Mouse (Mus musculus): ENCODE results near the gene Klf6.

The Klf6 gene

DNA sequence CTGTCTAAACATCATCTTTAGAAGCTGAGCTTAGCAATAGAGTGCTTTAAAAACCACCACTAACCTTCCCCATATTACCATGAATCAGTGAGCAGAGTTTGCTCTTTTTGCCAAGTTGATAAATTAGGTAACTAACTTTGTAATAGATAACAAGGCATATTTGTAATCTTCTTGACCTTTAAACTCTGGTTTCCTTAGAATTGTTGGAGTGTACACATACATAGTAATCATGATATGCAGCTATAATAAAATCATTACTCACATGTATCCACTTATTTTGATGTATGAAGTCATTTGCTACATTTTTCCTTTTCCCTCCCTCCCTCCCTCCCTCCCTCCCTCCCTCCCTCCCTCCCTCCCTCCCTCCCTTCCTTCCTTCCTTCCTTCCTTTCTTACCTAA, 56.1 kb downstream of the Klf6 start:
- DNase-seq, result no peak

DNA sequence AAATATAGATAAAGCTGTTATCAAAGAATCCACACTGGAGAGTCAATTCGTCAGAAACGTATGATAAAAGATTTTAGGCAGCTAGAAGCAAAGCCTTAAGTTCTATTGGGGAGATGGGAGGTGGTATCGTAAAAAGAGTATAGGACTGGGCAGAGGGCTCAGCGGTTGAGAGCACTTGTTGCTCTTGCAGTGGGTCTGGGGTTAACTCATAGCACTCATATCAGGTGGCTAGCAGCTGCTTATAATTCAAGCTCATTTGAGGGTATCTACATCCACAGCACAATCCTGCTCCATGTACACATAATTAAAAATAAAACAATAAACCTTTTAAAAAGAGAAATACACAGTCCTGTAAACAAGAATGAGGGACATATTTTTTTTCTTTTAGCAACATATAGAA, 58.7 kb downstream of the Klf6 start:
- DNase-seq, result no peak
